Mouse (Mus musculus) E14TG2a.4 (cell line): Measurements from ENCODE around the gene Tpcn1.

Experiments
- H3K27me3 ChIP-seq: 2 replicates; pipeline ENCODE4 v1.6.1; 2014; ENCODE audit warnings: low read length, control low read depth; ENCODE audit not compliant: insufficient read depth
- H3K36me3 ChIP-seq: 2 replicates; pipeline ENCODE4 v1.6.1; 2014; ENCODE audit warnings: low read length, control low read depth; ENCODE audit not compliant: insufficient read depth
- H3K4me1 ChIP-seq: replicated peaks from 2 replicates; pipeline ENCODE4 v1.6.1; 2014; ENCODE audit warnings: low read depth, low read length, control low read depth
- H3K4me3 ChIP-seq: replicated peaks from 2 replicates; pipeline ENCODE4 v1.5.1; 2014; ENCODE audit warnings: mild to moderate bottlenecking, low read length
- H3K9me3 ChIP-seq: 2 replicates; pipeline ENCODE4 v1.6.1; 2014; ENCODE audit warnings: low read length, control low read depth
- CTCF ChIP-seq: conservative IDR thresholded peaks from 2 replicates; pipeline ENCODE4 v1.5.1; 2014; ENCODE audit warnings: low read length
- NANOG ChIP-seq: IDR thresholded peaks from 2 replicates; pipeline ENCODE4 v1.6.1; 2014; ENCODE audit warnings: borderline replicate concordance, low read length, mixed read lengths
- POU5F1 ChIP-seq: IDR thresholded peaks from 2 replicates; pipeline ENCODE4 v1.6.1; 2014; ENCODE audit warnings: low read length, borderline replicate concordance

The Tpcn1 gene

DNA sequence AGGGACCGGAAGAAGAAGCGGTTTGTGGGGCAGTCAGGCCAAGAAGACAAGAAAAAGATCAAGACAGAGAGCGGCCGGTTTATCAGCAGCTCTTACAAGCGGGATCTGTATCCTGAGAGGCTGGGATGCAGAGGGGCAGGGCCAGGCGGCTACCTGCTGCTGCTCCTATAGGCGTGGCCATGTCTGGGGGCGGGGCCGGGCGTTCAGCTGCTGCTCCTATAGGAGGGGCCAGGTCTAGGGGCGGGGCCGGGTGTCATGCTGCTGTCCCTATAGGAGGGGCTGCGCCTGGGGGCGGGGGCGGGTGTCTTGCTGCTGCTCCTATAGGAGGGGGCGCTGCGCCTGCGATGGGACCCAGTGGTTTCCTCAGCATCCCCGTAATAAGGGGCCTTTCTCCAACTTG lies 37.9 kb upstream of the Tpcn1 start:
- H3K4me1 ChIP-seq = peaks cover 93% of the 10 kb centered on the region
- H3K4me3 ChIP-seq = peak overlapping the region; percentile 39; the same call in 1 of the 2 replicates
- H3K9me3 ChIP-seq = no peaks in the 10 kb centered on the region
- H3K27me3 ChIP-seq = peaks cover 14% of the 10 kb centered on the region
- H3K36me3 ChIP-seq = peaks cover 79% of the 10 kb centered on the region
- TF ChIP-seq CTCF (no peak), POU5F1 (no peak), NANOG (no peak)

GRCm38 (mm10) chr5:120624427-120624826 lies 36.0 kb upstream of the Tpcn1 start:
- Histone ChIP-seq H3K36me3 (peaks cover 98% of the 10 kb centered on the region), H3K4me3 (no peak overlapping the region), H3K27me3 (no peaks in the 10 kb centered on the region), H3K4me1 (peaks cover 93% of the 10 kb centered on the region), H3K9me3 (no peaks in the 10 kb centered on the region)
- TF ChIP-seq POU5F1 (no peak), NANOG (no peak), CTCF (no peak)

- 0 out of 2 replicates have a peak overlapping the region, but pooled peaks have one; percentile 20 for H3K4me3 ChIP-seq
- no peak for TF ChIP-seq POU5F1
- no peak for TF ChIP-seq CTCF
- no peak for TF ChIP-seq NANOG
- peaks cover 98% of the 10 kb centered on the region for H3K36me3 ChIP-seq
These were observed 33.9 kb upstream of the Tpcn1 start for GRCm38 (mm10) chr5:120622198-120622851.

GRCm38 (mm10) chr5:120621846-120622197 lies 33.3 kb upstream of the Tpcn1 start:
- H3K9me3 ChIP-seq = no peaks in the 10 kb centered on the region
- H3K27me3 ChIP-seq = no peaks in the 10 kb centered on the region
- no peak for TF ChIP-seq NANOG
- no peak for TF ChIP-seq CTCF
- no peak for TF ChIP-seq POU5F1
- H3K4me1 ChIP-seq = peaks cover 93% of the 10 kb centered on the region
- peaks cover 98% of the 10 kb centered on the region for H3K36me3 ChIP-seq
- 0 out of 2 replicates have a peak overlapping the region, but pooled peaks have one; percentile 20 for H3K4me3 ChIP-seq

More at GRCm38 (mm10) chr5:120622198-120622851, 33.9 kb upstream of the Tpcn1 start:
- H3K4me1 ChIP-seq = peaks cover 93% of the 10 kb centered on the region
- no peaks in the 10 kb centered on the region for H3K27me3 ChIP-seq
- no peaks in the 10 kb centered on the region for H3K9me3 ChIP-seq

GRCm38 (mm10) chr5:120621078-120621765 lies 32.7 kb upstream of the Tpcn1 start:
- 0 out of 2 replicates have a peak overlapping the region, but pooled peaks have one; percentile 14 for H3K4me3 ChIP-seq
- H3K9me3 ChIP-seq = no peaks in the 10 kb centered on the region
- no peaks in the 10 kb centered on the region for H3K27me3 ChIP-seq
- peaks cover 95% of the 10 kb centered on the region for H3K4me1 ChIP-seq
- no peak for TF ChIP-seq NANOG
- no peak for TF ChIP-seq POU5F1
- no peak for TF ChIP-seq CTCF
- H3K36me3 ChIP-seq = peaks cover 100% of the 10 kb centered on the region

- Histone ChIP-seq H3K9me3 (no peaks in the 10 kb centered on the region), H3K36me3 (peaks cover 100% of the 10 kb centered on the region), H3K4me1 (peaks cover 94% of the 10 kb centered on the region), H3K27me3 (no peaks in the 10 kb centered on the region), H3K4me3 (peak overlapping the region; percentile 39; the same call in 1 of the 2 replicates)
- no peak for TF ChIP-seq POU5F1
- peak; percentile 99 for TF ChIP-seq CTCF
- TF ChIP-seq NANOG = no peak
These were observed 32.1 kb upstream of the Tpcn1 start for GRCm38 (mm10) chr5:120620375-120621077.

- Histone ChIP-seq H3K4me3 (peak overlapping the region; percentile 50; the same call in 1 of the 2 replicates), H3K4me1 (peaks cover 95% of the 10 kb centered on the region), H3K27me3 (no peaks in the 10 kb centered on the region), H3K9me3 (no peaks in the 10 kb centered on the region), H3K36me3 (peaks cover 94% of the 10 kb centered on the region)
- TF ChIP-seq NANOG (no peak), POU5F1 (no peak), CTCF (peak; percentile 98)
These were observed 30.7 kb upstream of the Tpcn1 start for GRCm38 (mm10) chr5:120619201-120619600.

DNA sequence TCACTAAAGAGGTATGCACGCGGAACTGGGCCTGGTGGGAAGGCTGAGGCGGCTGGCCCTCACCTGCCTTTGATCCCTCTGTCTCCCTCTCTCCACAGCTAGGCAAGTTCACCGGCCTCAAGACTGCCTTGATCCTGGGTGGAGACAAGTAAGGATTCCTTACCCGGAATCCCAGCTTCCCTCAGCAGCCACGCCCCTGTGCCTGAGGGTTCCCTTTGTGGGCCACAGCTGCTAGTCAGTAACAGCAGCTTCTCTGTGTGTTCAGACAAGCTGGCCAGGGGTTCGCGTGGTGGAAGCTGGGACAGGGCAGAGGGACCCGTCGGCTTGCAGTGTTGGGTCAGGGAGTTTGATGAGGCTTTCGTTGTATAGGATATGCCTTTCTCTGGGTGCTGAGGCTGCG lies 30.3 kb upstream of the Tpcn1 start:
- no peaks in the 10 kb centered on the region for H3K9me3 ChIP-seq
- TF ChIP-seq POU5F1 (no peak), NANOG (no peak), CTCF (no peak)

More for the DNA sequence above, 30.3 kb upstream of the Tpcn1 start:
- peaks cover 90% of the 10 kb centered on the region for H3K36me3 ChIP-seq
- no peaks in the 10 kb centered on the region for H3K27me3 ChIP-seq
- peak overlapping the region; percentile 50 for H3K4me3 ChIP-seq
- peaks cover 95% of the 10 kb centered on the region for H3K4me1 ChIP-seq
